Mouse (Mus musculus) liver, postnatal 0 days (tissue): Measurements from ENCODE around the gene Plekha1.

Experiments
- CTCF ChIP-seq: sonication (generic); IDR thresholded peaks from 2 replicates; pipeline ENCODE4 v1.5.1; 2016; ENCODE audit warnings: antibody characterized with exemption, low read depth
- EP300 ChIP-seq: IDR thresholded peaks from 2 replicates; pipeline ENCODE4 v1.6.1; 2016; ENCODE audit warnings: antibody characterized with exemption, low read depth, mild to moderate bottlenecking

DNA sequence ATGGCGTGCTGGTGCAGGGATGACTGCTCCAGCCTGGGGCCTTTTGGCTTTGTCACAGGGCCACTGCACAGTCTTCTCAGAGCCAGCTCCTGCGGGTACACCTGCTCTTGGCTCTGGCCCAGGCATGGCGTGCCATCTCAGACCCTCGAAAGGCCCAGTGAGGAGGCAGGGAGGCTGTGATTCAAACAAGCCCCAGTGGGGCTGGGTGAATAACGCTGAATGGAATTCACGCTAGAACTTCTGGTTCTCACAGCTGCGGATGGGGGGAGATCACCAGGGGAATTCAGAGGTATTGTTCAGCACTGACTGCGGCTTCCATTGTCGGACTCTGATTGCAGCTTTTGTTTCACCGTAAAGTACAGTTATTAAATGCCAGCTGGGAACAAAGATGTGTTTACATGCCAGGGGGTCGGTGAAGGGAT lies 4.8 kb upstream of the Plekha1 start:
- no peak for TF ChIP-seq EP300
- TF ChIP-seq CTCF: no peak
